Mouse (Mus musculus) ovary, adult 18-20 months (tissue): ENCODE measurements around the gene Rundc3a.

Experiments used
- DNase-seq: peaks from one replicate; pipeline ENCODE4 v3.0.0; 2022; ENCODE audit warnings: low spot score, mixed read lengths

Rundc3a gene

GRCm38 (mm10) chr11:102433866-102434265 lies 40.7 kb downstream of the Rundc3a start:
- no peak for DNase-seq

DNA sequence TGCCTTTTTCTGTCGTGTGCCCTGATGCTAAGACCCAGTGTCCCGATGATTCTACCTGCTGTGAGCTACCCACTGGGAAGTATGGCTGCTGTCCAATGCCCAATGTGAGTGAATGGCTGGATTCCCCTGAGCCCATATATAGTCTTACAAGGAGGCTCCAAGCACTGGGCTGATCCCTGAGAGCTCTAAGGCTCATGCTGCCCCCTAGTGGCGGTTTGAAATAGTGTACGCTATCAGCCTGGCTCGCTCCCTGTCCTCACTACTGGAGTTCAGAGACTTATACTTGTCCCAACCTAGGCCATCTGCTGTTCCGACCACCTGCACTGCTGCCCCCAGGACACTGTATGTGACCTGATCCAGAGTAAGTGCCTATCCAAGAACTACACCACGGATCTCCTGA lies 41.2 kb downstream of the Rundc3a start:
- peak; percentile 67 for DNase-seq

DNA sequence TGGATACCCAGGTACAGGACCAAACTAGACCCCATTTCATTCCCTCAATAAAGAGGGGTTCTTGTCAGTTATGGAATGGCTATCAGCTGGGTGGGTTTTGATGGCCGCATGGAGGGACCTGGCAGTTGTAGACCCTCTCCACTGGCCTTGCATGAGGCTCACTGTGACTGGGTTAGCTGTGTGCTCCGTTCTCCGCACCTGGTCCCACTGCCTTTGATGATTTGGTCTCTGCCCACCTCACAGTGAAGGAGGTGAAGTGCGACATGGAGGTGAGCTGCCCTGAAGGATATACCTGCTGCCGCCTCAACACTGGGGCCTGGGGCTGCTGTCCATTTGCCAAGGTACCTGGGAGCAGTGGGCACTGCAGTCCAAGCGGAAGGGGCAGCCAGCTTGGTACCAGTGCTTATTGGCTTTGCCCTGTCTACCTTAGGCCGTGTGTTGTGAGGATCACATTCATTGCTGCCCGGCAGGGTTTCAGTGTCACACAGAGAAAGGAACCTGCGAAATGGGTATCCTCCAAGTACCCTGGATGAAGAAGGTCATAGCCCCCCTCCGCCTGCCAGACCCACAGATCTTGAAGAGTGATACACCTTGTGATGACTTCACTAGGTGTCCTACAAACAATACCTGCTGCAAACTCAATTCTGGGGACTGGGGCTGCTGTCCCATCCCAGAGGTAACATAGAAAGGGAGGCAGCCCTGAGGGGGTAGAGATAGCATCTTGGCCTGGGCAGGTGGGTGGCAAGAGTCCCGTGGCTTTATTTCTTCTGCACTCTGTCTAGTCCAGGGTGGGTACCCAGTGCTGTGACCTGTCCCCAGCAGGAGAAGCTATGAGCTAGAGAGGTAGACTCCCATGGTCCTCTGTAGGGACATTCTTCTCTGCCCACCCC lies 41.9 kb downstream of the Rundc3a start:
- DNase-seq, result no peak

GRCm38 (mm10) chr11:102435754-102436470 lies 42.7 kb downstream of the Rundc3a start:
- DNase-seq, result no peak

DNA sequence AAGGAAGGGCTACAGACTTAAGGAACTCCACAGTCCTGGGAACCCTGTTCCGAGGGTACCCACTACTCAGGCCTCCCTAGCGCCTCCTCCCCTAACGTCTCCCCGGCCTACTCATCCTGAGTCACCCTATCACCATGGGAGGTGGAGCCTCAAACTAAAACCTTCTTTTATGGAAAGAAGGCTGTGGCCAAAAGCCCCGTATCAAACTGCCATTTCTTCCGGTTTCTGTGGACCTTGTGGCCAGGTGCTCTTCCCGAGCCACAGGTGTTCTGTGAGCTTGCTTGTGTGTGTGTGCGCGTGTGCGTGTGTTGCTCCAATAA lies 43.2 kb downstream of the Rundc3a start:
- DNase-seq, result no peak

GRCm38 (mm10) chr11:102437120-102438061 lies 44.2 kb downstream of the Rundc3a start:
- DNase-seq, result no peak

- DNase-seq, result no peak
These were observed 45.2 kb downstream of the Rundc3a start for GRCm38 (mm10) chr11:102438212-102439092.

DNA sequence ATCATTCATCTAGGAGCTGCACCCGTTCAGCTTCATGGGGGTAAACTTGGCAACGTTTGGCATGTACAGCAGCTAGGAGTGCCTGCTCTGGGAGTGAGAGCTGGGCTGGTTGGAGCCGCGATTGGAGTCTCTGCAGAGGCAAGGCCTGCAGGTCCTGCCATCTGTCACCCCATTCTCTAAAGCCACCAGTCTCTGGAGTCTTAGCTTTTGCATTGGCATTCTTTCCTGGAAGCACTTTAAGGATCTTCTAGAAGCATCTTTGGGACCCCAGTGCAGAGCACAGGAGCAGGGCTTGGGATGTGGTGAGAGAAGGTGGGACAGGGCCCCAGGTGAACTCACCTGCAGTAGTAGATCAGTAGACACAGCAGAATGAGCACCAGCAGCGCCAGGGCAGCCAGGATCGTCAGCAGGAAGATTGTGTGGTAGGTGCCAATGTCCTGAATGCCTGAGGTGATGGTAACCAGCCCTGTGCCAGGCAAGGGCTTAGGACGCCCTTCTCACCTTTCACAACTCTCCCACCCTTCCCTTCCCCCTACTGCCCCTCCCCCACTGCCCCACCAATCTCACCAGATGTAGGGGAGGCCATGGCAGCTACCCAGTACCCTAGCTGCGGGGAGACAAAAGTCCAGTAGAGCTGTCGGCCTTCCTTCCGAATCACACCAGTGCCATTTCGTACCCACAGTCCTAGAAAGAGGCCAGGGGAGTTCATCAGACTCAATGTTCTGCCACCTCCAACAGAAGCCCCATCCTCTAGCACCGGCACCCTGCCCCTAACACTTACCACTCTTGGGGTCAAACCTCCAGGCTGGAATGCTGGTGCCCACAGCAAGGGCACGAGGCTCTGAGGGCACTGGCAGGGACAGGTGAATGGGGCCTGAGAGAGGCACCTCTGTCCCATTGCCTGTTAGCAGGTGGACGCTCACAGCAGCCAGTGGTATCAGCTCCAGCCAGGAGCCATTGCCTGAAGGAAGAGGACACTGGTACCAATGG lies 46.2 kb downstream of the Rundc3a start:
- DNase-seq, result no peak

DNA sequence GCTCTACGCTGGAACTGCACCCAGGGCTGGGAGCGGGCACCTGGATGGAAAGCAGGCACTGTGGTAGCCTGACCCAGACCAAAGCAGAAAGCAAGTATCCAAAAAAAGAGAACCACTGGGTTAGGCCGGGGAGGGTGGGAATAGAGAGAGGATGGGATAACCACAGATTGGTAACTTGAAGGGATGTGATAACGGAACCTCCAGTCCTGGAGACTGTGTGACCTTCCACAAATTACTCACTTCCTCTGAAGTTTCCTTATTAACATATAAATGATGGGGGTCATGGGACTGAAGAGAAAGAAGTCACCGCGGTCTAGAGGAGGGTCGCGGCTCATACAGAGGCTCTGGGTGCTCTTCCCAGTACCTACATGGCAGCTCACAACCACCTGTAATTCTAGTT lies 47.1 kb downstream of the Rundc3a start:
- no peak for DNase-seq

GRCm38 (mm10) chr11:102441434-102441833 lies 48.2 kb downstream of the Rundc3a start:
- no peak for DNase-seq

GRCm38 (mm10) chr11:102442089-102442488 lies 48.9 kb downstream of the Rundc3a start:
- DNase-seq, result no peak

DNA sequence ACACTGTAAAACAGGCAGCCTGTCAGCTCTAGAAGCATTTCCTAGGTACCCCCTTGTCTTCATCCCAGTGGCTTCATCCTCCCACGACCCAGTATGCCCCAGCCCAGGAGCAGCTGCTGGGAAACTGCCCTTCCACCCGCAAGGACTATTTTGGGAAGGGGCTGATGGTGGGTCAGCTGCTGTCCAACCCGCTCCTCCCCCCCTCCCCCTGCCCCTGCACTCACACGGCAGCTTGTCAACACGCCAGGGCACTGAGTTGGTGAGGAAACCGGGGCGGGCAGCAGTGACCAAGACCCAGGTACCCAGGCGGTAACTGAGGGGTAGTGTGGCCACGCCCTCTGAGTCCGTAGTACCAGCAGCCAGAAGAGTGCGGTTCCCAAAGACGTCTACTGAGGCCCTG lies 50.5 kb downstream of the Rundc3a start:
- no peak for DNase-seq

DNA sequence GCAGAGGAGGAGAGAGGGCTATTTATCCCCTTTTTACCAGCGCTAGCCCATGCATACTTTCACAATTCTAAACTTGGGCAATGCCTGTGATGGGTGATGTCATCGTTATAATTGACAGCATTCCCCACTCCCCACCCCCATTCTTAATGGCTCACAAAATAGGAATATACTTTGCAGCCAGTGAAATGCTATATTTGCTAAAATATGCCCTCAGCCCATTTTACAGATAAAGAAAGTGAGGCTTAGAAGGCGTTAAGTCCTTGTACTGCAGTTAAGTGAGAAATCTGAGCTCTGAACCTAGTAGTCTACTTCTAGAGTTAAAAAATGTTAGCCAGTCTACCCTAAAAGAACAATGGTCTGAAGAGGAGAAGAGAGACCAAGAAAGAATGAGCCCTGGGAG lies 51.1 kb downstream of the Rundc3a start:
- DNase-seq, result no peak

DNA sequence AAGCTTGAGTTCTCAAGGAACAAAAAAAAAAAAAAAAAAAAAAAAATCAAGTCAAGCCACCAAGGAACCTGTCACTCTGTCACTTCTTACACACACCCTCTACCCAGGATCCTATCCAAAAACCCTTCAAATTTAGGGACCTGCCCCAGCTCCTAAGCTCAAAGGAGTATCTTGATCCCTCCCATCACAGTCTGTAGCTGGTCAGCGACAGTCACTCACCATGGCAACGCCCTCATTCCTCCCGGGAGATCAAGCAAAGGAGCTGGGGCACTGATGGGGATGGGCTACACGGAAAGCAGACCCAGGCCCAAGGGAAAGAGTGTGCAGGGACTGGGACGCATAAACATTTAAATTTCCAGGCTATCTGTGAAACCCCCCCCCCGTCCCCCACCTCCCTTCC lies 51.6 kb downstream of the Rundc3a start:
- DNase-seq, result no peak

- no peak for DNase-seq
These were observed 52.2 kb downstream of the Rundc3a start for GRCm38 (mm10) chr11:102445264-102445890.

GRCm38 (mm10) chr11:102445891-102446361 lies 52.7 kb downstream of the Rundc3a start:
- DNase-seq, result no peak

GRCm38 (mm10) chr11:102446581-102447461 lies 53.6 kb downstream of the Rundc3a start:
- DNase-seq, result no peak

- DNase-seq, result no peak
These were observed 54.3 kb downstream of the Rundc3a start, which contains the start of gene Fam171a2 for GRCm38 (mm10) chr11:102447497-102447896. Fam171a2 (minus strand) TSS chr11:102447682.
